Mouse (Mus musculus) stomach, embryonic 15.5 days (tissue): ENCODE measurements around the gene Traf4. TPM values are rescaled to one million over a fixed set of nuclear protein-coding genes. Genes with fewer than 3 reads are reported as not detected.

Experiments
- ATAC-seq: fragments of 200-750 bp; cut with Nextera tagmentation; 2 replicates; pipeline ENCODE4 v1.8.0; 2017; ENCODE audit warnings: low read depth, moderate number of reproducible peaks, moderate TSS enrichment; ENCODE audit not compliant: insufficient read depth, low FRiP score
- H3K27ac ChIP-seq: fragments of 300-500 bp; sonication (generic); 2 replicates; pipeline ENCODE4 v1.5.1; 2015; ENCODE audit warnings: mild to moderate bottlenecking, inconsistent platforms
- H3K27me3 ChIP-seq: fragments of 300-500 bp; sonication (generic); replicated peaks from 2 replicates; pipeline ENCODE4 v1.6.1; 2015; ENCODE audit warnings: inconsistent platforms
- H3K36me3 ChIP-seq: fragments of 300-500 bp; sonication (generic); 2 replicates; pipeline ENCODE4 v1.6.1; 2015; ENCODE audit warnings: inconsistent platforms
- H3K4me1 ChIP-seq: fragments of 300-500 bp; sonication (generic); 2 replicates; pipeline ENCODE4 v1.6.1; 2015; ENCODE audit warnings: inconsistent platforms
- H3K4me2 ChIP-seq: fragments of 300-500 bp; sonication (generic); 2 replicates; pipeline ENCODE4 v1.6.1; 2015; ENCODE audit warnings: mild to moderate bottlenecking, inconsistent platforms
- H3K4me3 ChIP-seq: fragments of 300-500 bp; sonication (generic); replicated peaks from 2 replicates; pipeline ENCODE4 v1.5.1; 2015; ENCODE audit warnings: inconsistent platforms
- H3K9ac ChIP-seq: fragments of 300-500 bp; sonication (generic); 2 replicates; pipeline ENCODE4 v1.6.1; 2015; ENCODE audit warnings: inconsistent platforms
- H3K9me3 ChIP-seq: fragments of 300-500 bp; sonication (generic); 2 replicates; pipeline ENCODE4 v1.6.1; 2016; ENCODE audit warnings: inconsistent platforms
- WGBS: fragments of 180-500 bp; shearing (Covaris S2); methylation state at CpG from one replicate; pipeline ENCODE4 v1.1.7; 2015; 5-methylcytosine and 5-hydroxymethylcytosine counted together
- polyA plus RNA-seq: library from polyadenylated mRNA; unstranded; fragments of >200 nt; fragmentation: Nextera tagmentation; extraction: Ambion mirVana; gene quantifications from 2 replicates; pipeline ENCODE4 v1.2.1, GENCODE M21; 2015

Traf4 gene
- polyA plus RNA-seq, 1 experiment from 2014 or later, result 57.3 TPM

- 66% methylated on average over 6 of the region's 6 CpGs for WGBS
- Histone ChIP-seq H3K4me3 (0 out of 2 replicates have a peak overlapping the region, but pooled peaks have one; percentile 76), H3K9me3 (no peaks in the 10 kb centered on the region), H3K4me2 (peak overlapping the region; percentile 90), H3K36me3 (peaks cover 24% of the 10 kb centered on the region), H3K4me1 (peaks cover 47% of the 10 kb centered on the region), H3K27me3 (no peaks in the 10 kb centered on the region), H3K27ac (peak overlapping the region; percentile 99; the same call in 1 of the 2 replicates), H3K9ac (0 out of 2 replicates have a peak overlapping the region, but pooled peaks have one; percentile 4)
- no peak for ATAC-seq
Observed at GRCm38 (mm10) chr11:78180081-78180761, 14.8 kb upstream of the Traf4 start.

DNA sequence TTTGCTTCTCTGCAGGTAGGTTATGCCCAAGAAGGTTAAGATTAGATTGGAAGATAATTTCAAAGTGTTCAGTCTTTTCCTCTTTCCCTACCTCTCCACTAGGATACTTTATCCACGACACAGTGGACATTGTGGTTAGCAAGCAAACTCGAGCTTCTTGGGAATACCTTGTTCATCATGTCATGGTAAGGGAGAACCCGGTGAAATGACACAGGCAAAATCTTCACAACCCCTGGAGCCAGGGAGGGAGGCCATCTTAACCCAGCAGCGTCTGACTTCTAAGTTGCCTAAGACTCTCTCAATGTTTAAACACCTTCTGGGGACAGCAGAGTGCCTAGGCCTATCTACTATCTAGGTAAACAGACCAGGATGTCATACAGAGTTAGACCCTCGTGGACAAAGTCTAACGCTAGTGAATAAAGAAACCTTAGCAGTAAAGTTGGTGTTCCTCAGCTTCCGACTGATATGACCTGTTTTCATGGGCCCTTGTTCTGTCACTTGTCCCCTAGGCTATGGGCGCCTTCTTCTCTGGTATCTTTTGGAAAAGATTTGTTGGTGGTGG lies 14.1 kb upstream of the Traf4 start:
- ATAC-seq, result no peak
- peaks cover 53% of the 10 kb centered on the region for H3K4me1 ChIP-seq

GRCm38 (mm10) chr11:78178859-78179437 lies 13.6 kb upstream of the Traf4 start:
- H3K36me3 ChIP-seq, result peaks cover 24% of the 10 kb centered on the region
- peak overlapping the region; percentile 90 for H3K4me2 ChIP-seq
- peak overlapping the region; percentile 76 for H3K4me3 ChIP-seq
- peak; percentile 11; the same call in 1 of the 2 replicates for ATAC-seq
- no peaks in the 10 kb centered on the region for H3K9me3 ChIP-seq
- H3K4me1 ChIP-seq, result peaks cover 56% of the 10 kb centered on the region
- H3K9ac ChIP-seq, result peak overlapping the region; percentile 67
- H3K27me3 ChIP-seq, result no peaks in the 10 kb centered on the region
- peak overlapping the region; percentile 99 for H3K27ac ChIP-seq
- under 1% methylated on average over 29 of the region's 29 CpGs for WGBS

More for the DNA sequence above, 14.1 kb upstream of the Traf4 start:
- Histone ChIP-seq H3K27me3 (no peaks in the 10 kb centered on the region), H3K9me3 (no peaks in the 10 kb centered on the region), H3K36me3 (peaks cover 24% of the 10 kb centered on the region), H3K4me2 (peak overlapping the region; percentile 90), H3K27ac (peak overlapping the region; percentile 99), H3K4me3 (peak overlapping the region; percentile 76), H3K9ac (peak overlapping the region; percentile 67; the same call in 1 of the 2 replicates)
- WGBS, result 19% methylated on average over 8 of the region's 8 CpGs

- H3K9me3 ChIP-seq, result no peaks in the 10 kb centered on the region
- no peaks in the 10 kb centered on the region for H3K27me3 ChIP-seq
- peak overlapping the region; percentile 90 for H3K4me2 ChIP-seq
- H3K27ac ChIP-seq, result peak overlapping the region; percentile 99
- under 1% methylated on average over 75 of the region's 84 CpGs for WGBS
- peak overlapping the region; percentile 76 for H3K4me3 ChIP-seq
- H3K9ac ChIP-seq, result peak overlapping the region; percentile 67
- H3K36me3 ChIP-seq, result peaks cover 24% of the 10 kb centered on the region
- peaks cover 56% of the 10 kb centered on the region for H3K4me1 ChIP-seq
- ATAC-seq, result peak; percentile 86
Observed at GRCm38 (mm10) chr11:78177903-78178858, 12.8 kb upstream of the Traf4 start.

DNA sequence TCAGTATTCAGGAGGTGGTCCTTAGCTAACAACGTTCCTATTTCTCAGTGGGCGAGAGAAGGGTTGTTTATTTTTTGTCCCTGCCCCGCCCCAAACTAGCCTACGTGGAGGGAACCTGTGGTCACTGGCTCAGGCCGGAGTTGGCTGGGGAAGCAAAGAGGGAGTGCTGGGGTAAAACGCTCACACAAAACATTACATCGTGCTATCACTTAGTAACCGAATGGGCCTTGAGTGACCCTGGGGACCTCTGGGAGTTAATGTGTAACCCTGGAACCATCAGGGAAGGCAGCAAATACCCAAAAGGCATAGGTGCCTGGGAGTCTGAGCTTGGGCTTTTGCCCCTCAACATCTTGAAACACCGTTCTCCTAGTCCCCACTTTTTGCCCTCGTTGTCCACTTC lies 12.0 kb upstream of the Traf4 start:
- Histone ChIP-seq H3K4me1 (peaks cover 56% of the 10 kb centered on the region), H3K4me3 (peak overlapping the region; percentile 76), H3K27ac (peak overlapping the region; percentile 99), H3K4me2 (peak overlapping the region; percentile 90), H3K27me3 (no peaks in the 10 kb centered on the region), H3K9me3 (no peaks in the 10 kb centered on the region), H3K36me3 (peaks cover 24% of the 10 kb centered on the region), H3K9ac (peak overlapping the region; percentile 38)
- ATAC-seq, result peak; percentile 28
- WGBS, result under 1% methylated on average over 10 of the region's 10 CpGs

GRCm38 (mm10) chr11:78176905-78177331 lies 11.5 kb upstream of the Traf4 start:
- H3K4me1 ChIP-seq, result peaks cover 55% of the 10 kb centered on the region
- ATAC-seq, result no peak
- peak overlapping the region; percentile 99 for H3K27ac ChIP-seq
- H3K4me2 ChIP-seq, result peak overlapping the region; percentile 90
- under 1% methylated on average over 23 of the region's 23 CpGs for WGBS
- H3K9ac ChIP-seq, result peak overlapping the region; percentile 38
- H3K27me3 ChIP-seq, result no peaks in the 10 kb centered on the region
- peak overlapping the region; percentile 76 for H3K4me3 ChIP-seq
- peaks cover 19% of the 10 kb centered on the region for H3K36me3 ChIP-seq
- H3K9me3 ChIP-seq, result no peaks in the 10 kb centered on the region

- no peaks in the 10 kb centered on the region for H3K27me3 ChIP-seq
- peak within 1 kb of the TSS; percentile 38 for H3K9ac ChIP-seq
- H3K4me2 ChIP-seq, result peak within 1 kb of the TSS; percentile 90
- H3K4me3 ChIP-seq, result peak within 1 kb of the TSS; percentile 76
- WGBS, result under 1% methylated on average over 32 of the region's 32 CpGs
- peak within 1 kb of the TSS; percentile 99 for H3K27ac ChIP-seq
- H3K4me1 ChIP-seq, result peaks cover 50% of the 10 kb centered on the region
- peaks cover 15% of the 10 kb centered on the region for H3K36me3 ChIP-seq
- peak; percentile 59 for ATAC-seq
- no peaks in the 10 kb centered on the region for H3K9me3 ChIP-seq
Observed at GRCm38 (mm10) chr11:78176402-78176862, 11.0 kb upstream of the Traf4 start, which contains the start of the genes Nek8 and Tlcd1. TSS of gene Nek8 (minus strand) at chr11:78176675. TSS of gene Tlcd1 (plus strand) at chr11:78176711.

GRCm38 (mm10) chr11:78175771-78176401 lies 10.5 kb upstream of the Traf4 start:
- no peaks in the 10 kb centered on the region for H3K9me3 ChIP-seq
- peak overlapping the region; percentile 76 for H3K4me3 ChIP-seq
- no peak for ATAC-seq
- H3K9ac ChIP-seq, result no peak overlapping the region
- H3K27ac ChIP-seq, result peak overlapping the region; percentile 99
- peaks cover 11% of the 10 kb centered on the region for H3K36me3 ChIP-seq
- H3K27me3 ChIP-seq, result no peaks in the 10 kb centered on the region
- peaks cover 45% of the 10 kb centered on the region for H3K4me1 ChIP-seq
- H3K4me2 ChIP-seq, result peak overlapping the region; percentile 90
- WGBS, result 7% methylated on average over 10 of the region's 10 CpGs

DNA sequence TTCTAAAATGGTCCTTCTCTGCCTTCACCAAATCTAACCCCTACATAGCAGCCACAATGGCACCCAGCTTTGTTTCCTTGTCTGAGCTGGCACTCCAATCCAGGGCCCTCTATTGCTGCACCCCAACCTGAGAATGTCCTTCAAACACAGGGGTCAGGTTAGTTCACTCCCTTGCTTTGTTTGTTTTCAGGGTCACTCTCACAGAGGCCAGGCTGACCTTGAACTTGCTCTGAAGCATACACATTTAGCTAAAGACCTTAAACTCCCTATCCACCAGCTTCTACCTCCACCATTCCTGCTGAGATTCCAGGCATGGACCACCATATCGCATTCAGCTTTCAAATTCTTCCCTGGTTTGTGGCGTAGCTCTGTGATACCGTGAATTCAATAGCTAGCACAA lies 9.1 kb upstream of the Traf4 start:
- Histone ChIP-seq H3K36me3 (no peaks in the 10 kb centered on the region), H3K9me3 (no peaks in the 10 kb centered on the region), H3K4me1 (peaks cover 34% of the 10 kb centered on the region), H3K9ac (no peak overlapping the region), H3K4me3 (no peak overlapping the region), H3K4me2 (no peak overlapping the region), H3K27me3 (no peaks in the 10 kb centered on the region), H3K27ac (no peak overlapping the region)
- 79% methylated on average over 3 of the region's 3 CpGs for WGBS
- no peak for ATAC-seq

DNA sequence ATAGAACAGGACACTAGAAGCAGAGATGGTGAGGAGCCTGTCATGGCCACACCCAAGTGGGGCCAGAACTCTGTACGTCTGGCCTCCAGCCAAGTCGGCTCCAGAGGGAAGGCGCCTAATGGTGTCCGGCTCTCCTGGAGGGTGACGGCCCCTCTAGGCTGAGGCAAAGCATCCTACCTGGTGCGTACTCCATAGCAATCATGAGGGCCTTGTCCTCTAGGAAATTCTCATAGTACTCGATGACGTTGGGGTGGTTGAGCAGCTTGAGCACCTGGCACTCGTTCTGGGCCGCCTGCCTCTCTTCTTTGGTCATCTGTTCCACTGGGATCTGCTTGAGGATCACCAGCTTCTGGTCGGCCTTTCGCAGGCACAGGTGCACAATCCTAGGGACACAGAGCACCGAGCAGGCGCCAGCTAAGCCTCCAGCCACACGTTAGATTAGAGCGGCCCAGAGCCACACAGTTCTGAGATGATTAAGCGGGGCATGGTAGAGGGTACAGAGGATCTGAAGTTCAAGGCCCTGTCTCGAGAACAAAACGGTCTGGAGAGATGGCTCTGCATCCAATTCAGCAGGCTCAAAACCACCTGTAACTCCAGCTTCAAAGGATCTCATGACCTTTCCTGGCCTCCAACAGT lies 7.5 kb upstream of the Traf4 start:
- H3K27me3 ChIP-seq, result no peaks in the 10 kb centered on the region
- H3K27ac ChIP-seq, result no peak overlapping the region
- peaks cover 28% of the 10 kb centered on the region for H3K4me1 ChIP-seq
- ATAC-seq, result no peak
- 82% methylated on average over 19 of the region's 19 CpGs for WGBS
- no peak overlapping the region for H3K4me3 ChIP-seq
- H3K4me2 ChIP-seq, result no peak overlapping the region
- no peak overlapping the region for H3K9ac ChIP-seq
- no peaks in the 10 kb centered on the region for H3K36me3 ChIP-seq
- H3K9me3 ChIP-seq, result no peaks in the 10 kb centered on the region
